Mouse (Mus musculus): ENCODE data around the gene Col4a3bp.

GRCm38 (mm10) chr13:96532176-96532575, 10.2 kb upstream of the Col4a3bp start:
- TF ChIP-seq CTCF (IDR thresholded peaks at IDR 0.05; ENCODE audit: low read depth) (no peak), EP300 (IDR thresholded peaks at IDR 0.05; ENCODE audit: low read depth) (no peak)

Data from liver, embryonic 14.5 days (tissue).